Mouse (Mus musculus) testis, postnatal 14 days (tissue): ENCODE measurements around the gene Gp1bb.

Experiments used
- DNase-seq: peaks from one replicate; pipeline ENCODE4 v3.0.0; 2021; ENCODE audit warnings: low spot score

Gene Gp1bb

GRCm38 (mm10) chr16:18628206-18628947 is 6.2 kb upstream of the Gp1bb start:
- no peak for DNase-seq

- no peak for DNase-seq
Measured at GRCm38 (mm10) chr16:18627163-18627562, 5.0 kb upstream of the Gp1bb start.

- DNase-seq, result peak; percentile 83
Measured at GRCm38 (mm10) chr16:18626376-18626878, 4.2 kb upstream of the Gp1bb start, which contains the start of gene Gm49601. Gm49601 (minus strand) TSS chr16:18626427.

GRCm38 (mm10) chr16:18625791-18626311 is 3.6 kb upstream of the Gp1bb start:
- no peak for DNase-seq

GRCm38 (mm10) chr16:18625097-18625496 is 2.9 kb upstream of the Gp1bb start:
- no peak for DNase-seq

GRCm38 (mm10) chr16:18624641-18625040 is 2.4 kb upstream of the Gp1bb start:
- no peak for DNase-seq

GRCm38 (mm10) chr16:18623751-18624540 is 1.7 kb upstream of the Gp1bb start:
- DNase-seq, result no peak

GRCm38 (mm10) chr16:18622916-18623750 is 930 bp upstream of the Gp1bb start:
- DNase-seq, result no peak

- no peak for DNase-seq
Measured at GRCm38 (mm10) chr16:18621362-18622001, 721 bp downstream of the Gp1bb start.

- no peak for DNase-seq
Measured at GRCm38 (mm10) chr16:18620601-18621361, 1.4 kb downstream of the Gp1bb start.

GRCm38 (mm10) chr16:18620201-18620600 is 2.0 kb downstream of the Gp1bb start:
- no peak for DNase-seq

GRCm38 (mm10) chr16:18619110-18619509 is 3.1 kb downstream of the Gp1bb start:
- no peak for DNase-seq

- no peak for DNase-seq
Measured at GRCm38 (mm10) chr16:18618297-18618696, 3.9 kb downstream of the Gp1bb start.

GRCm38 (mm10) chr16:18617370-18618065 is 4.7 kb downstream of the Gp1bb start:
- DNase-seq, result peak; percentile 78

GRCm38 (mm10) chr16:18613301-18613700 is 8.9 kb downstream of the Gp1bb start:
- no peak for DNase-seq

GRCm38 (mm10) chr16:18611752-18612151 is 10.5 kb downstream of the Gp1bb start:
- DNase-seq, result no peak

GRCm38 (mm10) chr16:18609099-18609498 is 13.1 kb downstream of the Gp1bb start:
- DNase-seq, result no peak

GRCm38 (mm10) chr16:18608226-18608625 is 14.0 kb downstream of the Gp1bb start:
- DNase-seq, result no peak

GRCm38 (mm10) chr16:18605705-18606104 is 16.5 kb downstream of the Gp1bb start:
- no peak for DNase-seq

GRCm38 (mm10) chr16:18604267-18604701 is 17.9 kb downstream of the Gp1bb start:
- DNase-seq, result no peak
